Mouse (Mus musculus) cerebellum, postnatal 36 days (tissue): Measurements from ENCODE around the gene Ank.
"Not testable (repeated sequence)": the region's sequence is repeated elsewhere in the genome, so short reads cannot be mapped to it uniquely, and the experiment has no call there.

Experiments used
- DNase-seq, 2 experiments: peaks; one replicate each; pipeline ENCODE4 v3.0.0; 2021 to 2022; ENCODE audit warnings: mixed read lengths in 2 of 2

Gene Ank

DNA sequence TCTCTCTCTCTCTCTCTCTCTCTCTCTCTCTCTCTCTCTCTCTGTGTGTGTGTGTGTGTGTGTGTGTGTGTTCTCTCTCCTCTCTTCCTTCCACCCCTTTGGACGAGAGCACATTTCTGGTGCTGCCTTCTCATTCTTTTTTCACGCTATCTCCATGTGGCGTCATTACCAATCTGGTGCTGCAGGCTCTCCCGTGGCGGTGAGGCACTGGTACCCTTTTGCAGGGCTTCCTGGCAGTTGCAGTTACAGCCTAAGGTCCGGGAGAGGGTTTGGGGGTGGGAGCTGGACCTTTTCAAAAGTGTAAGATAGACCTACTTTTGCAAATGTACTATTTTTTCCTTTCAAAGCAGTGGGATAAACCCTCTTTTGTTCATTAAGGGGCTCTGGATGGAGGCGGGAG, 1.2 kb downstream of the Ank start:
- DNase-seq: peak; percentile 58 to 68

DNA sequence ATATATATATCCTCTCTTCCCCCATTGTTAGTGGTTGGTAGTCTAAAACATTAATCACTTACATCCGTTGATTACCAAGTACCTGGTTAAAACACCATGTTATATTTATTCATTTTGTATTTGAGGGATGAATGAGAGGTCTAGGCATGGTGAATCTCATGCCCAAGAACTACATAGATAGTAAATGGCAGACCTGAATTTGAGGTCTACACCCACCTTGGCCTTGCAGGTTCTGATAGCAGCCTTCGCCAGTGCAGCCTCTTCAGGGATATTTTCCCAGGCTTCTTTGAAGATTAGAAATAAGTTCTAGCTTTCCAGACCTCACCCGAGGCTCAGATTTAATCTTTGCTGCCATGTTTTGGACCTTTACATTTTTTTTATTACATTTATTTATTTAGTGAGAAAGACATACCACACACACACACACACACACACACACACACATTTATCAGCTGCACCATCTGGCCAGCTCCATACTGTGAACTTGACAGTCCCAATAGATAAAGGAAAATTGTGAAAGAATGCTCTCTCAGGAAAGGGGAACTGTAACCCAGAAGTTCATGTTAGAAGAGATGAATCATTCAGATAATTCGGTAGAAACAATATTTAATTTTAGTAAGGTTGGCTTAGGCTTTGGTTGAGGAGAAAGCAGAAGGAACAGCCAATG, 2.5 kb downstream of the Ank start:
- DNase-seq: no peak

DNA sequence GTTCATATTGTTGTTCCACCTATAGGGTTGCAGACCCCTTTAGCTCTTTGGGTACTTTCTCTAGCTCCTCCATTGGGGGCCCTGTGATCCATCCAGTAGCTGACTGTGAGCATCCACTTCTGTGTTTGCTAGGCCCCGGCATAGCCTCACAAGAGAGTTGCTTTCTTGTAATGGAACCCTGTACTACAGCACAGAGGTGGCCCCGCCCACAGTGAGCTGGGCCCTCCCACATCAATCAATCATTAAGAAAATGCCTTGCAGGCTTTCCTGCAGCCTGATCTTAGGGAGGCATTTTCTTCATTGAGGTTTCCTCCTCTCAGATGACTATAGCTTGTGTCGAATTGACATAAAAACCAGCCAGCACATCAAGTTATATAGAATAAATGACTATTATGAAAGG, 3.9 kb downstream of the Ank start:
- not testable (repeated sequence) for DNase-seq

DNA sequence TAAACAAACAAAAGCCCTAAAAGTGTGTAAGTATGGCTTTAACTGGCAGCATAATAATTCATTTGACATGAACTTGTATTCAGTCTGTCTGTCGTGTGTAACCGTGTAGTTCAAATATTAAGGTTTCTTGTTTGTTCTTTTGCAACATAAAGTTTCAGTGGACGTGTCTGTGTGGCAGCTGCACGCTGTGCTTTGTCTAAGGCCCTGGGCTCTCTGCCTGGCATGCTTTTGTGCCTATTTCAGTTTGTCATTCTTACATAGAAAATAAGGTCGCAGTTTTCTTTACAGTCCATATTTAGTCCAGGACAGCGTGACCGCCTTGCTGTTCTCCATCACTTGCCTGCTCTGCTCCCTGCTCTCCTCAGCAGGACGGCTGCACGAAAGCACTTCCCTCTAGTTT, 5.8 kb downstream of the Ank start:
- no peak for DNase-seq

DNA sequence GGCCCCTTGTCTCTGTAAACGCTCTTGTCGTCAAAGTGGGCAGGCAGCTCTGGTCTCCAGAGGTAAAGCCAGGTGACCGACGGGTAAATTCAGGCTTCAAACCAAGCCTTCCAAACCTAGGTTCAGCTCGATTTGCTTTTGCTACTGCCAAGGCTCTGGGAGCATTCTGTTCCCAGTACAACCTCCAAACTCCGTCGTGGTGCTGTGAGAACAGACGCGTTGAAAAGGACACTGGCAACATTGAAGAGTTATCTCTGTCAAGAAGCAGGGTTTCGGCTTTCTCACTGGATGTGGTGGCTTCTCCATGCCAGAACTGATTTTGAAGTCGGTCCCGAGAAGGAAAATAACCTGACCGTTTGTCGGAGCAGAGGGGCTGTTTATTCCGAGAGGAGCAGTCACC, 9.5 kb downstream of the Ank start:
- DNase-seq: no peak

DNA sequence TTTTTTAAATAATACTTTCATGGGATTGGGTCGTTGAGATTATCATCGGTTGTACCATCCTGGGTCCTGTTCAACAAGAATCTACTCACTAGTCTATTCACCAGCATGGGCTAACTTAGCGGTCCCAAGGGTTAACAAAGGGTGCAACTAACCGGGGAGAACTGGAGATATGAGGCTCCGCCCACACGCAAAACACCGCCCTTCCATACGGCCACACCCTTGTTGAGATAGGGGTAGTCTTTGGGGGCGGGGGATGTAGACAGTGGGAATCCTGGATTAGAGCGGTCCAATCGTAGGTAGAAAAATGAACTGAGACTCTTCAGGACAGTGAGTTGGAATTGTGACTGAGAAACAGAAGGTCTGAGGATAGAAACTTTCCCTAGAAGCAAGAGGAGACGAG, 10.2 kb downstream of the Ank start:
- no peak for DNase-seq

DNA sequence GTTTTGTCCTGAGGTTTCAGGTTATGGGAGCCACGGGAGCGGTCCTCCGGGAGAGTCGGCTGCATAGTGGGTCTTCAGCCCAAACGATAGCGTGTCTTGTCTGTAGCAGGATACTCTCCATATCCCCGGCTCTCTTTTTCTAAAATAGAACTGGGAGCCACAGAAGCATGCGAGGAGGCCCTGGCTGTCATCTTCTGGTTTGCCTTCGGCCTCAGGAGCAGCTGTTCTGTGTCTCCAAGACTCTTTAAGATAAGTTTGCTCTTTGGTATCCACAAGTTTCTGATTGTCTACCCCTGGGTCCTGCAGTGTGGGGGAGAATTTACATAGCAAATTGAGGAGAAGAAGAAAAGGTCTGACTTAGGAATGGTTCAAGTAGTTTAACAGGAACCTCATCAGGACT, 10.7 kb downstream of the Ank start:
- no peak for DNase-seq

DNA sequence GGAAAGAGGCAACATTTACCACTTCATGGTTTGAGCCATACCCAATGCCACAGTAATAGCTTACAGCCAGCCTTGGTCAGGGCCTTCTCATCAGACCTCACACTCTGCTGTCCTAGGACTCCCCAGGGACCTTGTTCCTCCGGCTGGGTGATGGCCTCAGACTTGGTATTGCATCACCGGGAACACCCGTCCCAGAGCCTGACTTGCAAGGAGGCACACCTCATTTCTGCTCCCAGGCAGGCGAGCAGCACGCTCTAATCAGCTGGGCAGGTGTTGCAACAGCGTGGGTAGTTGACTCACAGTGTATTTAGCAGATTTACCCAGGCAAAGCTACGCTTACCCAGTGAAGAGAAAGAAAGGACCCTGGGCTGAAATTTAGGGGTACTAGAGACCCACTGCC, 11.2 kb downstream of the Ank start:
- no peak for DNase-seq

DNA sequence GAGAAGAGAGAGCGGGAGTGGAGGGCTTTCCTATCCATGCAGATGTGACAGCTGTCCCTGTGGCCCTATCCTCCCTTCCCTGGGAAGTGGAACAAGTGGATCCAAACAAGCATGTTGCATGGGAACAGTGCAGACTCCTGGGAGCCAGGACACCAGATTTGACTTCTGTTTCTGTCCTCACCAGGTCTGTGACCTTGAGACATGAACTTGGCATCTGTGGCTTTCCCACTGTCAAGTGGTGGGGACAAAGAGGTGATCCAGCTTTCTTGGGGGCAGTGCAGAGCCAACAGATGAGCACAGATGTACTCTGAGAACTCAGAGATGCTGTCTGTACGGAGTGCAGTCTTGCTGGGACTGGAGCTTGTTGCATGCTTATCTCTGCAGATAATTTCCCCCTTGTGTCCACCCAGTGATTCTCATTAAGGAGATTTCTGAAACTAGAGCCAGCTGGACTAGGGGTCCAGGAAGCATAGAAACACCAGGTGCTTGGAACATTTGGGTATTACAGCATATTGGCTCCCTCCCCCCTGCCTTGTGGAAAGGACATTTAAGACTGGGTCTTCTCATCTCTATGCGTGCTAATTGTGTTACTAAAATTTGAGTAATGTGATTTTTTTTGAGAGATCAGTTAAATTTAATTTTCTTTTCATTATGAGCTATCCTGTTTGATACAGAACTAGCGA, 14.0 kb downstream of the Ank start:
- no peak for DNase-seq

DNA sequence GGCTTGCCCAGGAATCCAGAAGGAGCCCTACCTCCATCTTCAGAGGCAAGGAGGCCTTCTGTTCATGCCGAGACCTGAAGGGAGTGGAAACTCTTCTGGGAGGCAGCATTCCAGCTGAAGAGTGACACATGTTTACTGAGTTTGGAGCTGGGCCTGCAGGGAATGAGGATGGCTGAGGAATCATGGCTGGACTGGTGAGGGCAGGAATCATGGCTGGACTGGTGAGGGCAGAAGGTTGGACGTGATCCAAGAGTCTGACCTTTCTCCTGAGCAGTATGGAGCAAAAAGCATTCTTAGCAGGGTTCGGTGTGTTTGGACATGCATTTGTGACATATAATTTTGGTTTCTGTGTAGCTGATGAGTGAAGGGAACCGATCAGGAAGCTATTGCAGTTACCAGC, 15.5 kb downstream of the Ank start:
- peak in 1 of 2 experiments; percentile 46 for DNase-seq

DNA sequence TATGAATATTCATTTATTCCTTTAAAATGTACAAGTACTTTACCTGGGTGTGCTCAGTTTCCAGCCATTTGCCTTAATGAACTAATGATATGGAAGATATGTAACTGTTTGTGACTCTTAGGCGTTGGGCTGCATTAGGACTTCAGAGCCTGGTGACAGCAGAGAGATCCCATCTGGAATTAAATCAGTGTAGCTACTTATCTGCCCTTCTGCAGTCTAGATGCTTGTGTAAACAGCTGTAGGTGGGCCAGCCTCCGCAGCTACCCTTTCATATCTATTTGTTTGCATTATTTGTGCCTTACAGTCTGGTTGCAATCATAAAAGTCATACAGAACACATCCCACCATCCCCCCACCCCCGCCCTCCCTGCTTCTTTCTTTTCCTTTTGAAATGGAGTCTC, 16.7 kb downstream of the Ank start:
- no peak for DNase-seq

DNA sequence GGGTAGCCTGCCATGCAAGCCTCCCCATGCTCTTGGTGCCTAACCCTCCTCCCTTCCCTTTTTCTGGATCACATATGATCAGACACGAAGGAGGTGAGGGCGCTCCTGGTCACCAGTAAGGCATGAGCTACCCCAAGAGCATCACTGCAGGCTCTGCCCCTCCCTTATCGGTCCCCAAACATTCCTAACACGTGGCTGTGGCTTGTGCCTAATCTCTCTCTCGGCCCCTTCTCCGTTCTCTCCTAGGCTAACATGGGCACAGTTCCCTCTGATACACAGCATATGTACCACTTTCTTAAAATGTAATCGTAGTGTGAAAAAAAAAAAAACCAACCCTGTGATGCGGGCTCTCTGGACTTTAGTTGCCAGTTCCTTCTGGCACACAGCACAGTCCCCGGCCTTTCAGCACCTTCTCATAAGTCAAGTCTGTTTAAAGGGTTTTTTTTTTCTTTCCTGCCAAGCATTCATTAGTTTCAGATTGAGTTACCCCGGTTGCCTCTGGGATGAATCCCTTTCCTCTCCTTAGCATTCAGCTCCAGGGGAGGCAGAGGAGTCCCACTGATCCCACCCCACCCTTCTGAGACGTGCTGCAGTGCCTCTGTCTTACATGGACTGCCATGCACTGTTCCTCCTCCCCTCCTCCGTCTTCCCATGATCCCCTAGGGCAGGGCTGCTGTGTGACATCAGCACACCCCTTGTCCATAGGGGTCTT, 19.2 kb downstream of the Ank start:
- DNase-seq: no peak

DNA sequence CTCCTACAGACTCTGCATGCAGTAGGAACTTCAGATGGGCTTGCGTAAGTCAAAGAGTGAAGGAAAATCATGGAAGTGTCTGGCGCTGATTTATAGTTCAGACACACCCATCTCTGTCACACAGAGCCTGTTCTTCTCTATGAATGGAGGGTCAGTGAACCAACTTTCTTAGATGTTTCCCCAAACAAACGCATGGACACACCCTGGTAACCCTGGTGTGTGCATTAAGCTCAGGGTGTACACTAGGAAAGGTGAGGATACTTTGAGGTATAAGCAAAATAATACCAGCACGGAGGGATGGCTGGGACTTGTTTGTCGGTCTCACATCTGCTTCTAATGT, 19.8 kb downstream of the Ank start:
- DNase-seq: no peak

DNA sequence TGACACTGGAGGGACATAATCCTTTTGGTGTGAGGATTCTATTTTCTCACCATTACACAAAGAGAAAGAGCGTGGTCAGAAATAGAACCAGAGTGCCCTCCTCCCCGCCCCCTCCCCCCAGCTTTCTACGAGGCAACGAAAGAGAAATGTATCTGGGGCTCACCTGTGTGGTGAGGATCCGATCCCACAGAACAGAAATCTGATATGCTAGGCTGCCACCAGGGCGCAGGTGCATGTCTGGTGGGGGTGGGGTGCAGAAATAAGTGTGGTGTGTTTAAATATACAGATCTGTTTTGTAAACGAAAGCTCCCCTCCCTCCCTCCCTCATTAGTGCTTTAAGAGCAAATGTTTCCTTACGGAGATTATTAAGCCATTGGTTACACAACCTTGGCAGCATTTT, 20.6 kb downstream of the Ank start:
- no peak for DNase-seq

DNA sequence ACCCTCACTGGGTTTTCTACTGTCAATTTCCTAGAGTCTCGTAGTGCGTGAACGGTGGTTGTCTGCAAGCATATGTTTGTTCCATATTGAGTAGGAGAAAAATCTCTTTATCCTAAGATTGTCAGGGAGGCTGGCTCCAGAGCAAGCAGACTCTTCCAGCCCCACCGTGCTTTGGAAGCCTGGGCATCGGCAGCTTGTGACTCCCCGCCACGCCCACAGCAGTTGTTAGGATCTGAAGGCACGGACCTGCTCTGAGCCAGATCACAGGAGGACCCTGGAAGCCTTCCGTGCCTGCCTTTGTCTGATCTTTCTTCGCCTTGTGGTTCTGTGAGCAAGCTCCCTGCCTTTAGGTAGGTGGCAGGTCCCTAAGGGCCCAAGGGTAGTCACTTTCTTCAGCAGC, 21.6 kb downstream of the Ank start:
- DNase-seq: peak; percentile 83

DNA sequence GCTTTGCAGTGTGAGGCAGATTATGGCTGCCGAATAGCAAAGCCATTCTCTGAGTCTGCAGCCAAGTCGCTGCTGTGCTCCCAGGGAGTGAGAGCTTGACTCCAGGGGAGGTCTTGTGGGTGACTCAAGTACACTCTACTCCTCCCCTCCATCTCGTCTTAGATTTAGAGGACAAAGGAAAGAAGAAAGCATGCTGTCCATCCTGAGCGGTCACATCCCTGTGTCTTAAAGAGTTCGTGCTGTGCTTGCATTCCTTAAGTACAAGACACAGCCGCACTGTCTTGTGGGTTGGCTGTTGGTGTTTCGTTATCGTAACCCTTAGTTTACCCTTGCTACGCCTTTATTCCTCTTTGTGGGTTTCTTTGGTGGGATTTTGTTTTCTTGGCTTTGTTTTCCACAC, 24.2 kb downstream of the Ank start:
- no peak for DNase-seq

DNA sequence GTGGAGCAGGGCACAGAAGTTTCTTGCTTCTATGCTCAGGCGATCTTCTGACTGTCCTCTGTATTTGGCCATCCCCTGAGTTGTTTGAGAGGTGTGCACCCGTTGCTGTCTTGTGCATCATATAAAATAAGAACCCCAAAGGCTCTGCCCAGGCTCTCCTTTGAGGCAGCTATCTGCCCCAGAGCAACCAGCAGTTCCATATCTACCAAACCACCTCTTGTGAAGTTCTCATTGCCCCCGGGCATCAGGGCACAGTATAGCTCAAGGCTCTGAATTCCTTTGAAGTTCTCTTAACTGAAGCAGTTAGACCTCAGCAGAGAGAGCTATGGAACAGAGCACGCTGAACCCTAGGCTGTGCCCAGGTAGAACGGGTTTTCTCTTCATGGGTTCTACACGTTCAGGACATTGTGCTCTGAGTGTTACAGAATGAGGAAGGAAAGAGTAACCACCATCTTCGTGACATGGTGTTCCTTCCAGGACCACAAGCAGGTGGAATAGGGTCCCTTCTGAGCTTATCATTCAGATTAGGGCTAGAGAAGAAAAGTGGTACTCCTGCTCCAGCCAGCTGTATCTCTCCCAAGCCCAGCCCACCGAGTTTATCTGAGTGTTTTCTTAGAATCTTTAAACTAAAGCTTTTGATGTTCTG, 25.1 kb downstream of the Ank start:
- no peak for DNase-seq

DNA sequence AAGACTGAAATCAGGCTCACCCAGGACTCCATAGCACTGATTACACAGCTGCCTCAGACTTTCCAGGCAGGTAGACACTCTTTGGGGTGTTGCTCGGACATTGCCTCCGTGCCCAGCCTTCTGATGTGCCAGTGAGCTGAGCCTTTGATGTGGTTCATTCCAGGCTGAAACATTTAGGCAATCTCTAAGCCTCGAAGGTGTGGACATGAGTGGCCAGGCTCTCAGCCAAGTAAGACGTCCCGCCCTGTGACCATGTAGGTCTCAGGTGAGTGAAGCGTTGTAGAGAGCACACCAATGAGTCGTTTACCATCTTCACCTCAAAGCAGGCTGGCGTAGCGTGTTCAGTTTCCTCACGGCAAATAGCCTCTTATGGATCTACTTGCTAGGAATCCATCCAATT, 25.7 kb downstream of the Ank start:
- no peak for DNase-seq

DNA sequence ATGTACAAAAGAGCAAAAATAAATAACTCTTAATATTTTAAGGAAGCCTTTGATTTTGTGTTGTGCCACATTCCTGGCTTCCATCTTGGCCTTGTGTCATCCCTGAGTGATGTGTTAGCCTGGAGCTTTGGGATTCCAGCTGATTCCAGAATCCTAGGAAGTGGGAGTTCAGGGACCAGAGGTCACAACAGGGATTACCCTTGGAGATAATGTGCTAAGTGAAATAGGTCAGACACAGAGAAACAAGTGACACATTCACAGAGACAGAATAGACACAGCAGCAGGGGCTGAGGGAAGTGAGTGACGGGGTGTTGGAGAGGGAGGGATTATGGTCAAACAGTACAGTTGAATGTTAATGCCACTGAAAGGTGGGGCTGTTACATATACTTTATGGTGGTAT, 26.3 kb downstream of the Ank start:
- no peak for DNase-seq

DNA sequence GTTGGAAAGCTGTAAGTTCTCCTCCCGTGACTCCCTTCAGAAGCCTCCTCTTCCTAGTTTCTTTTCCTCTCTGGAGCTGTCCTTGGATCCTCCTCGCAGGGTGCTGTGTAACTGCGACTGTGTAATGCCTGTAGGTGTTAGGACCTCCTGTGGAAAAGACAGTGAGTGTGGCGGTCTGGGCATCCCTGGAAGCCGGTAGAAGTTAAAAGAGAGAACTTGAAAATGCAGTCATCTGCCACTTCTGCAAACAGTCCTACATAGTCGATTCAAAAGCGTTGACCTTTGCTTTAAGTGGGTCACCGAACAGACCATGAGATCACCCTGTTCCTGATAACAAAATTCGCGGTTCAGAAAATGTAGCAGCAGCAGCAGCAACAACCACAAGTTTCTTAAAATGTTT, 27.0 kb downstream of the Ank start:
- no peak for DNase-seq

DNA sequence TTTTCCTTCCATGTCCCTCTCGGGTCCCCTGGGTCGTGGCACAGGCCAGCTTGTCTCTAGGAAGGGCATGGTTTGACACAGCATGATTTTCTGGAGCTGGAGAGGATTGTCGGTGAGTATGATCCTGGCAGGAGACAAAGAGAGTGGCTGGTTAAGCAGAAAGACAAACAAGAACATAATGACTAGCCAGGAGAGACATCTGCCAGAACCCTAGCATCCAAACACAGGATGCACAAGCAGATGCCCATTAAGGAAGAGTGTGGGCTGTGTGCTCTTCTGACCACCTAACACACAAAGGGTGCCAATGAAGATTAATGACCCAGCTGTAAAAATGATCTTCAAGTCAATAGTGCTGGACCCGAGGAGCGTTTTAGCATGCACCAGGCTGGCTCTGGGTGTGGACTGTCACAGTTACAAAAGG, 29.5 kb downstream of the Ank start:
- DNase-seq: no peak

DNA sequence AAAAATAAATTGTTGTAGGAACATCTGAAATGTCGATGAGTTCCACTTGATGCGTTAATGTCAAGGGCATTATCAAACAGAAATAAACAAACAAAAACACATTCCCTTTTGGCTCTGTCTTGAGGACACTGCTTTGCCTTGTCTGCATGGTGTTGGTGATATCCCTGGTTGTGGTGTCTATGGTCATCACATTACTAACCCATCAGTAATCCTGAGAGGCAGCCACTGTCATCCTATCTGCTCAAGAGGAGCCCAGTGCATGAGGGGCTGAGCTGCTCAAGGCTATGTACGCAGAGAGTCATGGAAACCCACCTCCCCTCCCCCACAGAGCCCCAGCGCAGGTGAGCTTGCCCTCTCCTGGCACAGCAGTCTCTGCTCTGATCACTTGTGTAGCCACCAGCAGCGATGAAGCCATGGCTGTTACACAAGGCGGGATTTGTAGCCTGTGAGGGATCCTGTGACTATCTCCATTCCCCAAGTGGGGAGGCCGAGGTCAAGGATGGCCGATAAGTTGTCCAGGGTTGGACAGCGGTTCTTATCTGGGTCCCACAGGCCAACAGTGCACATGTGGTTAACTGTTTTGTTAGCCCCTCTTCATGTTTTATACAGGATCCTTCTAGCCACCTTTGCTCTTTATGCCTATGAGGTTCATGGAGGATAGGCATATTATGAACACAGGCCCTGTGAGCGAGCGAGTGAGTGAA, 30.3 kb downstream of the Ank start:
- no peak for DNase-seq

DNA sequence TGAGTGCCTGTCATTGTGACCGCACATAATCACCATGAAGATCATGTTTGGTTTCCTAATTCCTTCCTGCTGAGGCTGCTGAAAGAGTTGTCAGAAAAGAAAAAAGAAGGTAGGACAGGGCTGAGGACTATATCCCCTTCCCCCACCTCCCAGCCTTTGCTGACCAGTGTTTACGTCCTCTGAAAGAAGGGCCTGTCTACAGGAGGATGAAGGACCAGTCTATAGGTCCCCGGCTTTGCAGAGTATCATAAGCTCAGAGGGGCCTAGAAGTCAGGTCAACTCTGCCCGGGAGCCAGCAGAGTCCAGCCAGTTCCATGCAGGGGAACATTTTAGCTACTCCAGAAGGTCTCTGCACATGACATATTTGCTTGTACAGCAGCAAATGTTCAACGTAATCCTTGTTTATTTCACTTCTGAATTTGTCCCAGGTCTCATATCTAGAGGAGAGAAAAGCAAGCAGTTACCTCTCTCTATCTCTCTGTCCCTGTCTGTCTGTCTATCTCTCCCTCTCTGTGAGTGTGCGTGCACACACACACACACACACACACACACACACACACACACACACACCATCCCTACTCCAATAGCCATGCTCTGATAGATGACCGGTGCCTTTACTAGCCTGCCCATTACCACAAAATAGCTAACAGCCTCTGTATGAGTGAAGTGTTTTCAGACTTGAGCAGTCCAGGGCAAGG, 31.0 kb downstream of the Ank start:
- no peak for DNase-seq
